Mouse (Mus musculus) left cerebral cortex, adult 2 months (tissue): ENCODE data around the gene Emilin1. TPM values are rescaled to one million over a fixed set of nuclear protein-coding genes. Genes with fewer than 3 reads are reported as not detected.

Source experiments
- DNase-seq, 2 experiments: peaks; one replicate each; pipeline ENCODE4 v3.0.0; 2021 to 2022; ENCODE audit warnings: low spot score in 2 of 2, mixed read lengths in 1 of 2; ENCODE audit errors: extremely low spot score in 1 of 2
- H3K27ac ChIP-seq: fragments of 200-600 bp; 2 replicates; pipeline ENCODE4 v1.8.1; 2022
- H3K4me3 ChIP-seq: fragments of 200-600 bp; 2 replicates; pipeline ENCODE4 v1.8.1; 2022
- CTCF ChIP-seq: fragments of 200-600 bp; IDR thresholded peaks from 2 replicates; pipeline ENCODE4 v1.8.1; 2022; ENCODE audit warnings: antibody characterized with exemption, mild to moderate bottlenecking, moderate library complexity
- intact Hi-C: fragments of 180-260 bp; cut with DNase I; formaldehyde crosslinking; loops from one replicate; pipeline ENCODE4 v1.15.1; 2025
- total RNA-seq, 2 experiments: library from RNA; stranded (reverse); gene quantifications; 2 replicates each; pipeline ENCODE4 v1.2.3; 2021

The Emilin1 gene
- total RNA-seq, 2 experiments from 2014 or later: 3.0 to 3.3 TPM

DNA sequence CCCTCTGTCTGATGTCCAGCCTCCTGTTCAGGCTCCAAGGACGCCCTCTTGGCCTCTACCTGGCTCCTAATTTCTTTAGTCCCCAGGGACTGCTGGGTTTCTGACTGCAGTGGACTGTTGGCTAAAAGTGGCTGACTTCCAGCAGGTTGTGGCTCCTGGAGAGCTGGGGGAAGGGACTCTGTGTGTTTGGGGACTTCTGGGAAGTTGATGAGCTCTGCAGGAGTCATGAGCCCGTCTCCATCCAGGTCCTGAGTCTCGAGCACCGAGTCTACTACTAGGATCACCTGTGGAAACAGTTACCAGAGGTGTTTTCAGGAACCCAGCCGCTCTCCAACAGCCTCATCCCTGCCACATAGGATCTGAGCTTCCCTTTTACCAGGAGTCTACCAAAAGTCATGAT is 20.5 kb downstream of the Emilin1 start:
- intact Hi-C loops: loop anchor here (5.0 kb wide), 1 partner anchor 174 kb away; the partner anchor contains the start of genes Dnajc5g and Slc30a3
- TF ChIP-seq CTCF: no peak
- no peak for DNase-seq
- H3K27ac ChIP-seq: no peak overlapping the region
- no peak overlapping the region for H3K4me3 ChIP-seq

DNA sequence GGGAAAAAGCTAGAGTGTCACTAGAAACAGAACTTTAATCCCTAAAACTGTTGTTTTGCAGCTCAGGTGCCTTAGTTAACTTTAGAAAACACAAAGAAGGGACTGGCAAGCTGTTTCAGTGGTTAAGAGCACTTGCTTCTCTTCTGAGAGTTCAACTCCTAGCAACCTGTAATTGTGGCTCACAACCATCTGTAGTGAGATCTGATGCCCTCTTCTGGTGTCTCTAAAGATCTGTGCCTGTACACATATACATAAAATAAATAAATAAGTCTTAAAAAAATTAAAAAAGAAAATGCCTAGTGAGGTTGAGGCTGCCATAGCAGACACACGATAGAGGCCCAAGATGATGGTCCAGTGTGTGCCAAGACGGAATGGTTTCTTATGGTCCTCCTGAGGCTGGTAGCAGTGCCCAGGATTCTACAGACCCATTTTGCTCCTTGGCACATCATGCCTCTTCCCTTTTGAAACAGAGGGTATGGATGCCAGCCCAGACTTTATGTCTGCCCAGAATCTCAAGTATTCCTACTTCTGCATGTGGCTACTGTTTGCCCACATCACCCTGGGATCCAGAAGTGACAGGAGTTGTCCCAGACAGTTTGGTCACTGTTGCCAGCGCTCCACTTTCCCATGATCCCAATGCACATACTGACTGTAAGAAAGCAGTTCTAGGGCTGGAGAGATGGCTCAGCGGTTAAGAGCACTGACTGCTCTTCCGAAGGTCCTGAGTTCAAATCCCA is 21.7 kb downstream of the Emilin1 start:
- peak; percentile 40 for TF ChIP-seq CTCF
- no peak overlapping the region for H3K4me3 ChIP-seq
- no peak for DNase-seq
- intact Hi-C loops: loop anchor here (5.0 kb wide), 1 partner anchor 172 kb away; the partner anchor contains the start of genes Dnajc5g and Slc30a3
- no peak overlapping the region for H3K27ac ChIP-seq

DNA sequence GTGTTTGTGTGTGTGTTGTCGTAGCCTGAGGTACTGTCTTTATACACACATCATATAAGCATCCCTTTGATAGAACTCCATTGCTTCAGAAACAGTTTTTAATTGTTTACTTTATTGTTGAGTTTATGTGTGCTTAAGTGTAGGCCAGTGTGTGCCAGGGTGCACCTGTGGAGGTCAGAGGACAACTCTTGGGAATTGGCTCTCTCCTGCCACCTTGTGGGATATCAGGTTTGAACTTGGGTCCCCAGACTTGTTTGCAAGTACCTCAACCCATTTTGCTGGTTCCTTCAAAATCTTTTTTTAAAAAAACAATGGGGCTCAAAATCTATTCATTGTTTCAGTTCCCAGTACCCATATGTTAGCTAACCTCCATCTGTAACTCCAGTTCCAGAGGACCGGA is 29.8 kb downstream of the Emilin1 start:
- intact Hi-C loops: no loop called here
- Histone ChIP-seq H3K27ac (no peak overlapping the region), H3K4me3 (no peak overlapping the region)
- DNase-seq: no peak
- peak; percentile 45 for TF ChIP-seq CTCF

DNA sequence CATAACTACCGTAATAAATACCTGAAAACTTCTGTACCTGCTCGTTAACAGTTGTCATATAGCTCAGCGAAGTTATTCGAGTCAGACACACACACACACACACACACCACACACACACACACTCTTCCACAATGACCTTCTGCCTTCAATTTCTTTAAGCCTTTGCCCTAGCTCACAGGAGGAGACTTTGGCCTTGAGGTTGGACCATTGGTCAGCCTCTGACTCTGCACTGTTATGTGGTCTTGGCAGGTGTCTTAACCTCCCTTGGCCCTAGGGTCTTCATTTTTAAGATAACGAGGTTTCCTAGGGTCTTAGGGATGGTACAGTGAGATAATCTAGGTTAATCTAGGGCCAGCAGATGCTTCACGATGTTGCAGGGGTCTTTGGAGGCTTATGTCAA is 31.1 kb downstream of the Emilin1 start:
- intact Hi-C loops: no loop called here
- TF ChIP-seq CTCF: no peak
- Histone ChIP-seq H3K4me3 (peak overlapping the region; percentile 60), H3K27ac (no peak overlapping the region)
- DNase-seq: no peak

DNA sequence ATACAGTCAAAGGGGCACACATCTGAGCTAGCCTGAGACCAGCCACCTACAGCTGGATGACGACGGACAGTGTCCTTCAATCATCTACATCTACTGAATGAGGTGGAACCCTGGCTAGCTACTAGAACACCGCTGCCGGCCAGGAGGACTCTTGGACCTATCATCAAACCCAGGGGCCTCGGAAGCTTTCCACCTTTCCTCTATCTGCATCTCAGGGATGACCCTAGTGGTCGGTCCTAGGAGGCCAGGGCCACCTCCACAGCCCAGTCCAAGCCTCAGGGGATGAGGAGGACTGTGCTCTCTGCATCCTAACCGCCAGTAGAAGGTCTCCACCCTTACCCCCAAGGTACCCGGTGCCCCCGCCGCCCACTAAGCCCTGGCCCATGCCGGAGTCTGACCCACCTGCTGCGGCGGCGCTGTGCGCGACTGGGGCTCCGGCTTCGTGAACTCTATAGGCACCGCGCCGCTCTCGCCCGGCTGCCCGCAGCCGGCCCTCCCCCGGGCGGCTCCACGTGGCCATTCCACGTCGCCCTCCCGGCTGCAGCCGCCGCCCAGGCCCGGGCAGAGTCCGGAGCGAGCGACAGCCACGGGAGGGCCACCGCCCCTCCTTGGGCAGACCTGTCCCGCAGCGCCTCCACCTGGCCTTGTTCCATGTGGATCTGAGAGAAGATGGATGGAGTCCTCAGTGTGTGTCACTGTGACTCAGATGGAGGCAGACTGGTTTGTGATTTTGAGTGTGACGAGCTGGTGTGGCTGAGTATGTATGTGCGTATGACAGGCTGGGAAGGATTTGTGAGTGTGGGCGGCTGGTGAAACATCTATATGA is 32.0 kb downstream of the Emilin1 start, which contains the start of gene Cgref1:
Gene Cgref1, minus strand, starts transcription at position 636 of the 826 bp plus-strand sequence.
- intact Hi-C loops: loop anchor here (1.0 kb wide), 1 partner anchor 48 kb away; no protein-coding TSS in a partner anchor
- peak; percentile 16 for TF ChIP-seq CTCF
- Histone ChIP-seq H3K4me3 (peak within 1 kb of the TSS; percentile 60), H3K27ac (peak within 1 kb of the TSS; percentile 67)
- DNase-seq: peak; percentile 74 to 78

DNA sequence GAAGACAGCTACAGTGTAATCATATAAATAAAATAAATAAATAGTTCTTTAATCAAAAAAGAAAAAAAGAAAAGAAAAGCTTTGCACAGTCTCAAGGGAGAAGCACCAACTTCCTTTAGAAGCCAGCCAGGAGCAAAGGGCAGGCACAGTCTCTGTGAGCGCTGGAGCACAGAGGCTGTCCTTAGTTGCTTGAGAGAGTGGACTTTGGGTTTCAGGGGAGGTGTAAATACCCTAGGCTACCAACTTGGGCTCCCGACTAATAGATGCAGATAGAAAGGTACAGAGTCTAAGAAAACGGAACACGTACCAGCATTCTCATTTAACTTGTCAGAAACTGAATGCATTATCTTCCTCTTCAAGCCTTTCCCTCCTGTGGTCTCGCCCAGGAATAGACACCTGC is 35.4 kb downstream of the Emilin1 start:
- H3K27ac ChIP-seq: no peak overlapping the region
- H3K4me3 ChIP-seq: no peak overlapping the region
- DNase-seq: no peak
- intact Hi-C loops: no loop called here
- TF ChIP-seq CTCF: no peak

DNA sequence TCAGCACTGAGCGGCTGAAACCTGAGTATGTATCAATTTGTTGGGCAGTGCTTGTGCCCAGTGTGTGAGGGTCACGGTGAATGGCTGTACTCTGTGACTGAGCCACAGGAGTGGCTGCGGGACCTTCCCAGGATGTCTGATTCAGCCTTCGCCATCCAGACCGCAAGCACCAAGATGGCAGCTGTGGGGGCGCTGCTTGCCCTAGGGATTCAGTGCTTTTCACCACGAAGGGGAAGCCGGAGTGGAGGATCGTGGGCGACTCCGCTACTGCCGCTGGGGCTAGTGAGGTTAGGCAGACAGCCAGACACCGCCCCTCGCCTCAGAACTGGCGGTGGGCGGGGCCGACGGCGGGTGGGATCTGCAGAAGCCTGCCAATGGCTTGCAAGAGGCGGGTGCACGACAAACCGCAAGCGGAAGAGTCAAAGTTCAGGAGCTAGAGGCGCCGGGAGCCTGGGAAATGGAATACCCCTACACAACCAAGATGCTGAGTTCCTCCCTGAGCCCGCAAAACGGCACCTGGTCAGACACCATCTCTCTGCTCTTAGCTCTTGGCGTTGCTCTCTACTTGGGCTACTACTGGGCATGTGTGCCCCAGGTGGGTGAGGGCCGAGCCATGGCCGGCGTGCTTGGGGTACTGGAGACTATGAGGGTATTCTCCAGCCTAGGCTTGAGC is 36.6 kb downstream of the Emilin1 start:
- H3K4me3 ChIP-seq: peak overlapping the region; percentile 77
- peak; percentile 92 to 93 for DNase-seq
- peak overlapping the region; percentile 88 for H3K27ac ChIP-seq
- intact Hi-C loops: no loop called here
- no peak; the same call in 1 of the 2 replicates for TF ChIP-seq CTCF

DNA sequence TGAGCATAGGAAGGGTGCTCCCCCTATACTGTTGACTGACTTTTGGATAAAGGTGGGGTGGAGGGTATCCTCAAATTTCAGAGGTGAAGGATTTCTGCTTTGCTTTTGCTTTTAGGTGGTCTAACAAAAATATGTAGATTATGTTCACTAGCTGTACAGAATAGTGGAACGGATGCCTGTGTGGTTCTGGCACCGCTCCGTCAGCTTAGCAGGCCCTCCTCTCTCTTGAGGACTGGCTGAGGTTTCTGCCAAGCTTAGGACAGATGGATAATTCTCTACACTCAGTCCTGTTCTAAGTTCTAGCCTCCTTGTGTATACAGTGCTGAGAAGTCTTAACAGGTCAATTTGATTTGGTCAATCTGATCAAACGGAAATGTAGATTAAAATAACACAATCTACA is 37.2 kb downstream of the Emilin1 start:
- no peak for DNase-seq
- H3K27ac ChIP-seq: peak overlapping the region; percentile 88
- peak overlapping the region; percentile 77 for H3K4me3 ChIP-seq
- intact Hi-C loops: no loop called here
- no peak for TF ChIP-seq CTCF

DNA sequence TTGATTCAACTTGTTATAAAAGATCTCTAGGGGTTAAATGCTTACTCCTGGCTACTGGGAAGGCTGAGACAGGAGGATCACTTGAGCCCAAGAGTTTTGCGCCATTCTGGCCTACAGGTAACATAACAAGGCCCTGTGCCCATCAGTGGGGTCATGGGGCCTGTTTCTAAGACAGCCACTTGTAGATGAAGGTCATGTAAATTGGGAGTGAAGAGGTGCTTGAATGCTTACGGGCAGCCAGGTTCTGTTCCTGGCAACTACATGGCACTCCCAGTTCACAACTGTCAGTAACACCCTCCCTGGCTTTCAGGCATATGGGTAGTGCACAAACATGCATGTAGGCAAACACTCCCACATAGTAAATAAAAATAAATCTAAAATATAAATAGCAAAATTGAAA is 37.7 kb downstream of the Emilin1 start:
- peak overlapping the region; percentile 3; the same call in 1 of the 2 replicates for H3K27ac ChIP-seq
- no peak for TF ChIP-seq CTCF
- peak overlapping the region; percentile 77 for H3K4me3 ChIP-seq
- intact Hi-C loops: no loop called here
- DNase-seq: no peak

DNA sequence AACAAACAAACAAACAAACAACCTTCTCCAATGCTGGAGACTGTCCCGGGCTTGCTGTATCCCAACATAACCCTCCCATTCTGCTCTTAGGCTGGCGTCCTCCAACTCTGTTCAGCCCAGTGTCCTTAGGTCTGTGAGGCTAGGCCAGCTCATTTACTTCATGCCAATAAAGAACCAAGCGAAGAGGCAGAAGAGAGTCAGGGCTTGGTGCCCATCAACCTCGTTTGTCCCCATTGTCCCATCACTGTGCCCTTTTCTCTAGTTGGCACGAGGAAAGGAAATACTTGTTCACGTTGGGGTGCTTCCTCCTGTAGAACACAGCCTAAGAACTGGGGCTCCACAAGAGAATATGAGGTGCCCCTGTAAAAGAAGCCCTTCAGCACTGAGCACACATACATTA is 38.5 kb downstream of the Emilin1 start:
- DNase-seq: no peak
- intact Hi-C loops: no loop called here
- Histone ChIP-seq H3K27ac (peak overlapping the region; percentile 19; the same call in 1 of the 2 replicates), H3K4me3 (no peak overlapping the region)
- no peak for TF ChIP-seq CTCF

DNA sequence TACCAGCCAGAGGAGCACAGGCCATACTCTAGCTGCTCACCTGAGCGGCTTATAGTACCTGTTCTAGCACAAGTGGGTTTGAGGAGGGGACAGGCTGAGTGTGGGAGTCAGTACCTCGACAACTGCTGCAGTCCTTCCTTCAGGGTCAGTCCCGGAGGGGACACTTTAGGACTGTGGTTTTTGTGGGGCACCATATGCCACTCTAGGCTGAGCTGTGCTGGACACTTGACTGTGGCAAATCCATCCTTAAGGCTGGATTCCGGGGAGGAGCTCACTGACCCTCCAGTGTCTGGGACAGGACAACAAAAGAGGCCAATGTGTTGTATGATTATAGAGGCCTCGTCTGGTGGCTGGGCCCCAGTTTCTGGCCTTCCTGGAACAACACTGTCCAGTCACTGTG is 39.3 kb downstream of the Emilin1 start:
- no peak overlapping the region for H3K4me3 ChIP-seq
- intact Hi-C loops: no loop called here
- peak overlapping the region; percentile 19; the same call in 1 of the 2 replicates for H3K27ac ChIP-seq
- DNase-seq: no peak
- no peak for TF ChIP-seq CTCF
